Mouse (Mus musculus): ENCODE measurements around the gene Cep57l1.

The Cep57l1 gene

DNA sequence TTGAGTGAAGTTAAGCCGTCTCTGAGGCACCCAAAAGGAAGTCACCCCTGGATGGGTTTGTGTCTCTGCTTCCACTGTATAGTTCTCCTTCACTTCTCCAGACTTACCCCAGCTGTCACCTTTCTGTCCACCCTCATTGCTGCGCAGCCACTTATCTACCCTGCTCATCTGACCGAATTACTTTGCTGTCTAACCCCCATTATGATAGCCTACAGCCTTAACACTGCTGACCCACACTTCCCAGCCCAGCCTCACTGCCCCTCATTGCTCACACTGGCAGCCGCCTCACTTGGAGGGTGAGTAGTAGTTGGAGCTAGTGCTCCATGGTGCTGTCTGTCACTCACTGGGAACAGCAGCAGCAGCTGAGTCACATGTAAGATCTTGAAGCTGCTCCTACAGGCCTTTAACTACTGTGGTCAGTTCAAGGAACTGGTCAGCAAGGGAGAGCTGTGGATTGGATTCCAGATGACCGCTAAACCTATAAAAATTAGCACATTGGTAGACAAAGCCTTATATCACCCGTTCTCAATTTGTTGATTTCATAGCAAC, 4.7 kb upstream of the Cep57l1 start:
- DNase-seq: no peak

DNA sequence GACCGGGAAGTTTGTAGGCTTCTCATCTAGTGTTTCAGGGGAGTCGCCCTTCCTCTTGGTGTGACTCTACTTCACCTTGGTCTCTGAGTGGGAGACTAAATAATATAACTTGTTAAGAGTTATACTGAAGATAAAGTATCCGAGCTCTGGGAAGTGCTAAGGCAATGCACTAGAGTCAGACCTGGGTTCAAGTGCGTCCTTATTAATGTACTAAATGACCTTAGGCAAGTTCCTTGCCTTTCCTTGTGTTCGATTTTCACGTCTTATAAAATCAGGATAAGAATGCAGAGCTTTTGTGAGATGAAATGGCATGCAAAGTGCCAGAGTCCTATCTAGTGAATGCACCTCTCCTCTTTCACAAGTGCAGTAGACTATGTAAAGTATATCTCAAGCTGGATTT, 2.9 kb upstream of the Cep57l1 start:
- DNase-seq: no peak

DNA sequence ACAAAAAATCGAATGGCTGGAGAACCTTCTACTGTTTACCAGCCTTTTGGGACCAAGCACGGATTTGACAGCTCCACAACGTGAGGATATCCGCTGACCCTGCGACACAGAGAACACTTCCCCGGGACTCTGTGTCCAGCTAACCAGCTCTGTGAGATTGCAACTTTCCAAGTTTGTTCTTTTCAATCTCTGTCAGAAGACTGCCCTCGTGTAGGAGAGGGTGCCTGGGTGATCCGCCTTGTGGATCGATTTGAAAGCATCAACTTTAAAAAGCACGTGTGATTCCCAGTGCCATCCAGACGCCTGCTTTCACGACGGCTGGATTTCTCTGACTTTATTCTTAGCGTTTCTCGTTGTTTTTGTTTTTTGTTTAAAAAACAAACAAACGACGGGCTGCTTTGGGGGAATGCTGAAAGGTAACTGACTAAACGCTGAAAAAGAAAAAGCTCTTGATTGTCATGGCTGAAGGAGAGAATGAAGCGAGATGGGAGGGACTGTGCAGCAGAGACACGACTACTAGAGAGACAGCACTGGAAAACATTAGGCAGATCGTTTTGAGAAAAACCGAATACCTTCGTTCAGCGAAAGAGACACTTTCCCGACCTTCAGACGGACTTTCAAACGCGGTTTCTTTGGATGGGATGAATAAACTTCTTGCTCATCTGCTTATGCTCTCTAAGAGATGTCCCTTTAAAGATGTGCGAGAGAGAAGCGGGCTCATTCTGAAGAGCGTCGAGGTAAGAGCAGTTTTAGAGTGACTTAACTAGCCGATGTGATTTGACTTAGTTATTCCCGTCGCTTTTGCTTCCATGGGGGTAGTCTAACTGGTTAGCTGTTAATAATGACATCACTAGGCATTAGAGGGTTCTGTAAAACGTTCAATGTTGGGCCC, 1.1 kb upstream of the Cep57l1 start:
- no peak for DNase-seq

DNA sequence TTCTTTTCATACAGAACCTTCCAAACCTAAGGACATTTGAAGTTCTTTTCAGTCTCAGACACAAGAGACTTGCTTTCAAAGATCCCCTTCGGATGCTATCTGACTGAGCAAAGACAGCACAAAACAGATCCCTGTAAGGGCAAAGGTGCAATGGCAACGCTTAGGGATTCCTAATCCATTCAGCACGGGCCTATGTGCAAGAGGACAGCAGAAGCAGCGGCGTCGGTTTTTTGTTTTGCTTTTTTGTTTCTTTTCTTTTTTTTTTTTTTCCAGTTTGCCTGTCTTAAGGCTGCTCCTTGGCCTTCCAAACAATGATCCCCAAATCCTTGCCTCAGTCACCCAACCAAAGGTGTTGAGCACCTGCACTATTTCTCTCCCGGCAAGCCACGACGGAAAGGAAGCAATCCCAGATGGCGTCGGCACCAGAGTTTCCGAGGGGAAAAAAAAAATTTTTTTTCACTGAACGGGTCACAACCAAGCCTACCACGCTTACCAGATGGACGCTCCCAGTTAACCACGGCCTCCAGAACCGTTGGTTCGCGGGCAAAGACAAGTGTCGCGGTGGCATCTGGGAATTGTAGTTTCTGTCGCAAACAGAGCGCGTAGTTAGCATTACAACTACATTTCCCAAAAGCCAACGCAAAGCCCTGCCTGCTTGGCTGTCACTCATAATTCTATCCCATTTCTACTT, 446 bp downstream of the Cep57l1 start:
- peak; percentile 96 for DNase-seq

DNA sequence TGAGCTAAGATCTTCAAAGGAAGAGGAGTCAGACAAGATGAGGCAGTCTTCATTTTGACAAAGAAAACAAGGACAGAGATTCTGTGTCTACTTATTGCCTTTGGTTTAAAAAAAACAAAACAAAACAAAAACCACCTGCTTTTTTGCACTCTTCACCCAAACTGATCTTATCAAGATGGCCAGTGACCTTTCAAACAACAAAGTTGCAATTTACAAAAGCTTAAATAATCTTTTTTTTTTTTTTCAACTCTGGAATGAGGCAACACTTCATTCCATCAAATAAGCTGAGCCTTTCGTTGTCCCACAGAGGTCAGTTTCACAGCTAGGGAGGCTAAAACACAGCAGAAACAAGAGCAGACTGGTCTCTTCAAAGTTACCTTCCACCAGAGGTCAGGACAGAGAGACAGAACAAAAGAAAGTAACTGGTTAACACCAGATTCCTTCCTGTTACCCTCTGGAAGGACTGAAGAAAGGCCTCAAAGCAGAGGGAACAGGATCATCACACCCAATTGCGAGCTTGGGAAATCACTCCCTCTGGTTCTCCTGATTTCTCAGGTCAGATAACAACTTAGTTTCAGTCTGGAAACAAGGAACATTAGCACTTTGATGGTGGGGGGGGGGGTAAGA, 3.8 kb downstream of the Cep57l1 start:
- DNase-seq: no peak

DNA sequence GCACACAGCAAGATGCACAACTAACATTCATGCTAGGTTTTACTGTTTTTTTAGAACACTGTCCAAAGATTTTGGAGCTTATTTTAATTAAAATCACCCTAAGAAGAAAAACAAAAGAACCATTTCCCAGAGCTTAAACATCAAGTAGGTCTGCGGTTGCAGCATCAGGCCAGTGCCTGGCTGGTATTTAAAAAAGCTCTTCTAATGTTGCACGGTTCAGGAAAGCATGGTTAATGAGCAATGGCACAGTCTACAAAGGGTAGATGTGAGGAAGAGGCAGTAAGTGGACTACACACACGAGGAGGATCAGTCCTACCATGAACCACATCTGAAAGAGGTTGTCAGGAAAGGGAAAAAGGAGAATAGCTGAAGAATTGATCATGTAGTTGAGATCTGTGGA, 5.0 kb downstream of the Cep57l1 start:
- no peak for DNase-seq

DNA sequence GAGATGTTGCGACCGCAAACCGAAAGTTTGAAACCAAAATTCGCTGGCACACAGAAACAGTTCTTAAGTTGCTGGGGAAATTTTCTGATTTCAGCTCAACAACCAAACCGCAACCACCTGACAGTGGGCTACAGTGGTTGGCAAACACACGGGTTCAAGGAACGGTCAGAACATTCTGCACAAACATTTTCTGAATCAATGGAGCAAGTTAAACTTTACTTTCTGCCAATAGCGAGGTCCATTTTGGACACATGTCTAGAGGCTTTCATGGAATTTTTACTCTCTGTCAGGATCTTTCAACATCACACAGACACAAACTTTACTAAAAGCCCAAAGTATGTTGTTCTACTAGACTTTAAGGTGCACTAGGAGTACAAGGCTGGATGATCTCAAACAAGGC, 6.2 kb downstream of the Cep57l1 start:
- no peak for DNase-seq

DNA sequence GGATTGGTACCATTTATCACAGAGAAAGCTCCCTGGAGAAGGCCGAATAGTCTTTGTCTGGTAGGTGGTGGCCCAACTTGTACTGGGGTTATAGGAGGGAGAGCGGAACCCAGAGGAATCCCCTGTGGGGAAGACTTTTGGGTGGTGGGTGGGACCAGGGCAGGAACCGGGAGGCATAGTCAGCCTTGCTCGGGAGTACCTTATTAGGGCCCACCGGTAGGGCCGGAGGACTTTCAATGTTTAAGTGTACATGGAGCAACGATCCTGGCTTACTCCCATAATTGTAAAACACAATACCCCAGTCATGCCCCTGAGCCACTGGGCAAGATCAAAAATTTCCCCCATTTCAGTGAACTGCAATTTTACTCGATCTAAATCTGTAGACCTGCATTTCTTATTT, 12.4 kb downstream of the Cep57l1 start:
- DNase-seq: no peak

DNA sequence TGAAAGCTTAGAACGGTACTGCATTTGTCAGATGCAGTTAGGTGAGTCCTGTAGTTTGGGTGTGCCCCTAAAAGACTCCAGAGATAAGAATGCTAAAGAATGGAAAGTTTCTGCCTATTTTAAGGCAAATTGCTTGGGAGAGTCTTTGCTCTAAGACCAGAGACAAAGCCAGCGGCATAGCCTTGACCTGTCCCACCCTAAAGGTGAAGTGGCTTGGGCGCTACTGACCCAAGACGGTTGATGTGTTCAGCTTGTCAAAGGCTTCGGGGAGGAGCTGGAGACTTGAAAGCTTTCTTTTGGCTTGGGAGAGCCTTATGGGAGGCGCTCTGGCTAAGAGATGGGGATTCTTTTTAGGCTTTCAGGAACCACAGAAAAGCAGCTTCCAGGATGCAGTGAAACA, 17.3 kb downstream of the Cep57l1 start:
- no peak for DNase-seq

DNA sequence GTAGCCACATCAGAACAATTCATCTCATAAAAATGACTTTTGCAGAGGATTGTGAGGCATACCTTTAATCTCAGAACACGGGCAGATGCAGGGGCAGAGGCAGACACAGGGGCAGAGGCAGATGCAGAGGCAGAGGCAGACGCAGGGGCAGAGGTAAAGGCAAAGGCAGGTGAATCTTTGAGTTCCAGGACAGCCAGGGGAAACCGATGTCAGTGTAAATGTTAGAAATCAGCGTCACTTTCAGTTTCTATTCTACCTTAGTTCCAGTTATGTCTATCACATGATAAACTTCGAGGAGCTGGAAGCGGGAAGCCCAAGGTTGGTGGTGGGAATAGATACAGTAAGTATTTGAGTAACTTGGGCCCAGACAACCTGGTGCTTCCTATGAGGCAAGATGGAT, 42.4 kb downstream of the Cep57l1 start:
- DNase-seq: no peak

DNA sequence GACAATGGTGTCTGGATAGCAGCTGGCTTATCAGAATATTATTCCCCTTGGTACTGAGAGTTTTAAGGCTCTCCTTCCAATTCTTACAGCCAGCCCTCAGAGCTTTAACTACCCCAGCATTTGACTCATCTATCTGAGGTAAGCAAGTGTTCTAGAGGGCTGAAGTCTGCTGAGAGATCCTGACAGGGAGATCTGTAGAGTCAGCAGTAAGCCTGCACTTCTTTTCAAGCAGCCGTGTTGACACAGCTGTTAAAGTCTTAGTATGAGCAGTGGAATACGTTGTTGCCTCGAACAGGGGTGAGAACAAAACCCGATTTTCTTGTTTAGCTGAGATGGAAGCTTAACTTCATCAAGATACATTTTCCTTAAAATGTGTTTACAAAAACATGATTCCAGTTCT, 43.4 kb downstream of the Cep57l1 start:
- DNase-seq: no peak

DNA sequence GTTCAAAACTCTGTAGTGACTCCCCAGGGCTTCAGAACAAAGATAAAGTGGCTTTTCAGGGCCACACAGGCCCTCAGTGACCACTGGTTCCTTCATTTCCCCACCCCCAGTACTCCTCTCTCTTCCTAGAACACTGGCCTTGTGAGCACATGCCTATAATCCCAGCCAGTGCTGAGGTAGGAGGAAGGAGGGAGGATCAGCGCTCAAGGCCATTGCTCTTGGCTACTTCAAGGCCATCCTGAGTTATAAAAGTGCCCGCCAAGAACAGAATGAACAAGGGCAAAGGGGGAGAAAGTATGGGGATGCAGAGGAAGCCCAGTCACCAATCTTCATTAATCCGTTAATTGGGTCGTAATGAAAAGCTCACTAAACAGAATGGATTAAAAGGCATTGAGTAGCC, 44.1 kb downstream of the Cep57l1 start:
- DNase-seq: no peak

DNA sequence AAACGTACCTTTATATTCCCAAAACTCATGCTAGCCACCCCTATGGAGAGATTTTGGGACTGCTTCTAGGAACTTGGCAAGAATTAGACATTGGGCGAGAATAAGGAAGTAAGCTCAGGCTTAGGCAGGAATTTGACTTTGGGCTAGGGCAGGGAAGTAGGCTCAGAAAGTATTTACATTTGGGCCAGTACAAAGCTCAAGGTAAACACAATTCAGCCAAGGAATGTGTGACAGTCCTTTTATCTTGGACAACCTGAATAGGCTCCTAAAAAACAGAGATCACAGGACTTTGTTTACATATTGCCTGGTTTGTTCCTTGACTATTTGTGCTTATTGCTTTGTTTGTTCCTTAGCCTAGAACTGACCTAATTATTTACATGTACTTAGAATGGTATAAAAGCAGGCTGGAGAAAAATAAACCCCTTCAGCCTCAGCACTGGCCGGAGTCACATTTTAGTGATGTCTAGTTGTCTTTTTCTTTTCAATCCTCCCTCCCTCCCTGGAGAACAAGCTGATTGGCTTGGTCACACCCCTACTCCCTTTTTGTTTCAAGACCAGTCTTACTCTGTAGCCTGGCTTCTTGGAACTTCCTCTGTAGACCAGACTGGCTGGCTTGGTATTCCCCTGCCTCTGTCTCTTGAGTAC, 45.8 kb downstream of the Cep57l1 start:
- DNase-seq: no peak

DNA sequence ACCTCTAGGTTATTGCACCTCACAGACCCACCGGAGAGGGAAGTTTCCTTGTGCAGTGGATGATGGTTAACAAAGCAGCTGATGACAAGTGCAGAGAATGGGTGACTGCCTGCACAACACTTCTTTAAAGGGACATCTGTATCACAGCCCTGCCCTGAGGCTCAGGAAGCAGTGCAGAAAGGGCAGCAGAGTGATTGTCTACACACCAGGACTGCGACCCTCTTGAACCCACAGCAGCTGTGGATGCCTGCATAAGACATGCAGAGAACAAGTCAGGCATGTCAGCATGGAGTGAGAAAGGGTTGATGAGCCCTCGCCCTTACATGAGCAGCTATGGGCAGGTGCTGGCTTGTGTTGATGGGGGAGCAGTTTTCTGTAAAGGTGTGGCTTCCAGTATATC, 48.8 kb downstream of the Cep57l1 start:
- no peak for DNase-seq

DNA sequence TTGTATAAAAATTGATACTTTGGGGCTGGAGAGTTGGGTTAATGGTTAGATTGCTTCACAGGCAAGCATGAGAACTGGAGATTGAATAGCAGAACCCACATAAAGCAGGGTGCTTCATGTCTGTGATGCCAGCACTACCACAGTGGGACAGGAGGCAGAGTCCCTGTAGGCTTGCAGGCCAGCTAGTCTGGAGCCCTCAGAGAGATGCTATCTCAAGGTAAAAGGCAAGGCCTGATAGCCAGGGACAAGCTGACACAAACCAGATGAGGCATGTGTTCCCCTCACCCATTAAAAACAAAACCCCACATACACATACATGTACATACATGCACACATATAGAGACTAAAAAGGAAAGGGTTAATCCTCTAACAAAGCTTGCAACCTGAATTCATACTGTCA, 51.6 kb downstream of the Cep57l1 start:
- DNase-seq: no peak

DNA sequence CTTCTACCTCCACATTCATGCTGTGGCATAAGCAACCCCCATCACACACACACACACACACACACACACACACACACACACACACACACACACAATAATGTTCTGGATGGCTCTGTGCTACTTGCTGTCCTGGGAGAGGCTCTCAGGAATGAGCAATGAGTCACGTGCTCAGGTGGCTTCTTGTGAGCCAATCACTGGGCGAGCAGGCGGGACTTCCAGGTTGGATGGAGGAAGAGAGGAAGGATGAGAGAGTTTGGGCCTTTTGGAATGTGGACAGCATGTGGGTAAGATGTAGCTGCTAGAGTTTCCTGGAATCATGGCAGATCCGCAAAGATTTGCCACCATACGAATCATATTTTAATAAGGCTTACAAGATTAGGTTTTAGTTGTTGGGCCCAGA, 52.4 kb downstream of the Cep57l1 start:
- DNase-seq: no peak

DNA sequence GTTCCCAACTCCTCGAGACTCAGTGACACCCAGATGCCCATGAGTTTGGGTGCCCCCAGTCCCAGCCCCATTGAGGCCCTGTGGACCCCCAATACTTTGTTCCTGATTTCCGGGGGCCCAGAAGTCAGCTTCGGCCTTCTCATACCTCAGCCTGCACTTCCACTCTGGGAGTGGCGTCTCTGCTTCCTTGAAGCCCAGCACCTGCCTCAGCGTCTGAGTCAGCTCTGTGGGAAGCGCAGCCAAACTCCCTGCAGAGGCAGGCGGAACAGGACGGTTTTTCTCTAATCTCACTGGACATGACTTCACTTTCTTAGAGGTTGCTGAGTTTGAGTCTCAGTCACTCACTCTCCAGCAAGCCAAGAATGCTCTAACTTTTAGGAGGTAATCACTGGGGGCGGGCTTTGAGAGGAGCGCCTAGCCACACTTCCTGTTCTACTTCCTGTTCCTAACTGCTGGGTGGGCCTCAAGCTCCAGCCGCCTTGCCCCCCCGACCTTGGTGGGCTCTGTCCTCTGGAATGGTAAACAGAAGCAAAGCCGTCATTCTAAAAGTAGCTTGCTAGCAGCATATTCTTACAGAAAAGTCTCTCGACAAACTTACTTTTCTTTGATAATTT, 57.7 kb downstream of the Cep57l1 start:
- DNase-seq: no peak

DNA sequence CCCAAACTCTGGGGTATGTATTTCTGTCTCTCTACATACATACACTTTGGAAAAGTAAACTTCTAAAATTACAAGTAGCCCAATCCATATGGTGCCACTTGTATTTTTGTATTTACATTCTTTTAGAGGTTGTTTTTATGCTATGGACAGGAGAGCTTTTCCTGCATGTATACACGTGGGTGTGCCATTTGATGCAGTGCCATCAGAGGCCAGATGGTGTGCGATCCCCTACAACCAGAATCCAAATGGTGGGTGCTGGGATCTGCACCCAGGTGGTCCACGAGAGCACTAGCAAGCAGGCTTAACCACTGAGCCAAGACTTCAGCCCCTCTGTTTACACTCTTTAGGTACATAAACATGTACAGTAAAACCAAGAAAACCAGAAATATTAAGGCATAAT, 60.4 kb downstream of the Cep57l1 start:
- DNase-seq: no peak

DNA sequence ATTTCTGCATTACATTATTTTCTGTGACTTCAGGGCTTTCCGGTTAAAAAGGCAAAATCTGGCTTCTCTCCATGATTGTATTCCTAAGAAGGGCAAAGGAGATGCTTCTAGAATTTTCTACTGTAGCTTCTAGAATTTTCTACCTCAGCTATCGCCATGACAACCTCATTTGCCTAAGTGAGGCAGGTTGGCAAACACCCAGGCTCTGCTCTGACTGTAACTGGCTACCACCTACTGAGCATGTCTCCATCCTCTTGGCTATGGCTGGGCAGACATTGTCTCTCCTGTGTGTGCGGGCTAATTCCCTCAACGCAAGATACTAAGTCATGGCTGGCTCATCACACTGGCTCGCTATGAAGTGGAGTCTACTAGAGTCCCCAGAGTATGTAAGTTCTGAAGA, 63.1 kb downstream of the Cep57l1 start:
- no peak for DNase-seq

DNA sequence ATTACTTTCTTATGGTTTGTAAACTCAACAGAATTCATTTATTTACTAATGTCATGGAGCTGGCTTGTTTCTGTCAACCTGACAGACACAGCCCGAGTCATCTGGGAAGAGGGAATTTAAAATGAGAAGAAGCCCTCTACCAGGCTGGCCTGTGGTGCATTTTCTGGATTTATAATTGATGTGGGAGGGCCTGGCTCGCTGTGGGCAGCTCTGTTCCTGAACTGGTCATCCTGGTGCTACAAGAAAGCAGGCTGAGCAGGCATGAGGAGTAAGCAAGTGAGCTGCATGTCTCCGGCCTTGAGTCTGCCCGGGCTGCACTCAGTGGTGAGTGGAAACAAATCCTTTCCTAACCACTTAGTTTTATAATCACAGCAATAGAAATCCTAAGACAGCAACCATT, 65.7 kb downstream of the Cep57l1 start:
- DNase-seq: no peak

DNA sequence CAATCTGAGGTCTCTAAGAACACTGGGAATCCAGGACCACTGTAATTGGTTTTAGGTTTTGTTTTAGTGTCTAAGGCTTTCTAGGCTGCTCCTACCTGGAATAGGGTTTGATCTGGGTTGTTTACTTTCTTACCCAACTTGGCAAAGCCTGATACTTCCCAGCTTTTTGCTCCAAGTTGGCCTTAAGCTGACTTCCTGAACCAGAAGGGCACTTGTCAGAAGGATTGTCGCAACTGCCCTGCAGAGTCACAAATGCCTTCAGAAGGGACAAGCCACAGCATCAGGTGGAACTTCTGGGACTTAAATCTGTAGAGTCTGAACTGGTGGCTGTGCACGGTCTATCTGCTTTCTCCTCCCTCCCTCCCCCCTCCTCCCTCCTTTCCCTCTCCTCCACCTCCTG, 69.5 kb downstream of the Cep57l1 start:
- no peak for DNase-seq

DNA sequence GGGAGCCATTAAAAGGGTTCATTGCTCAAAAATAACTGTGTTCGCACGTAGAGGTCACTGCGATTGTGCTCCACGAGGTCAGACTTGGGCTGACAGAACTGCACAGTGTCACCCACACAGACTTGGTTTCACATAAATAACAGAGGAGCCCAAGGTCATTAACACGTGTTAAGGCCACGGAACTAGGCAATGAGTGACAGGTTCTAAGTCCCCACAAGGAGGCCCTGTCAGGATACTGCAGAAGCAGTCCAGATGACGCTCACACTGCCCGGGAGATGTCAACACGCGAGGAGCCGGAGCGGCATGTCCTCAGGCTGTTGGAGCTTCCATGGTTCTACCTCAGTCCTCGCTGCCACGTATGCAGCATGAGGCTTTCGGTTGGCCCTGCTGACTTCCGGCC, 72.4 kb downstream of the Cep57l1 start:
- DNase-seq: no peak

DNA sequence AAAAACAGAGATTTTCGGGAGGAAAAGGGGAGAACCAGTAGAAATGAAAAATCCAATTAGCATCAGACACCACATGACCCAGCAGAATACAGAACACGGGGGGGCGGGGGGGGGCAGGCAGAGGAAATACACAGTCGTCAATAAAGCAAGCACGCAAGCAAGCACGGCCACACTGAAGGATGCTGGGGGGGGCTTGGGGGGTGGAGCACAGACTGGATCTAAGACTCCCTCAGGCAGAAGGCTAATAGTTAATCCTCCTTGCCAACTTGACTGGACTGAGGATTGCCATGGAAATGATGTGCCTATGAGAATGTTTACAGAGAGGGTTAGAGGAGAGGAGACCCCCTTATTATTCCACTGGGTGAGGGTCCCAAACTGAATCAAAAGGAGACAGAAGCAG, 74.3 kb downstream of the Cep57l1 start:
- DNase-seq: no peak

Data from retina, postnatal 1 day (tissue).